Mouse (Mus musculus): Measurements from ENCODE around the gene Ddit4.
A peak's percentile ranks its signal among the peaks of the same experiment; 100 is the strongest.
"Not testable (repeated sequence)": the region's sequence is repeated elsewhere in the genome, so short reads cannot be mapped to it uniquely, and the experiment has no call there.

The Ddit4 gene

DNA sequence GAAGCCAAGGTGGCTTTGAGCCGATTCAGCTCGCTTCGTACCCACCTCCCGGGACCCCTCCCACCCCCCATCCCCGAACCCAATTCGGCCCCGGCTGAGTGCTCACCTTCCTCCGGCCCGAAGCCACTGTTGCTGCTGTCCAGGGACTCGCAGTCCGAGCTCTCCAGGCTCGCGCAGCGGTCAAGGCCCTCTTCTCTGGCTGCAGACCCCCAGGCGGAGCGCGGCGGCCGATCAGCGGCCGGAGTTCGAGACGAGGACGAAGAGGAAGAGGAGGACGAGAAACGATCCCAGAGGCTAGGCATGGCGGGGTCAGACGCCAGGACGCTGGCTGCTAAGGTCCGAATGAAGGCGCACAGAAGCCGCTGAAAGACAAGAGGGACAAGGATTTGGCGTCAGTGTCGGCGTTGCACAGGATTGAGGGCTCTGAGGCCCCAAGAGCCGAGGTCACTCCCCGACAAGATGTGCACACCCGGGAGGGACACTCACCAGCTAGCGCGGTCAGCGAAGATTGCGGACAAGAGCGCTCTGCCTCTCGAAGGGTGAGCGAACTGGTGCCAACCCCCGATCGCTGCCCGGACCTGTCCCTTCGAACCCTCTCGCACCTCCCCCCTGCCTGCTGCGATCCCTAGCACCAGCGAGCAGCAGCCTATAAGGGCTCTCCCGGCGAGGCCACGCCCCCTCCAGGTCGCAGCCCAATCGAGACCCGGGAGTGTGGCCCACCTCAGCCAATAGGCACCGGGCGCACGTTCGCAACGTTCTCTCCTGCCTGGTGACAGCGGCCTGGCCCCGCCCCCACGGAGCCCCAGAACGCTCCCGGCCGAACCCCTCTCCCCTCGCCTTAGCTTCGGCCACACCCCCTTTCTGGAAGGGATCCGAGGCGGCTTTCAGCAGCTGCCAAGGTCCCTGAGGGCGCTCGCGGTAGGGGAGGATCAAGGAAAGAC is at the start of gene Ddit4:
Gene Ddit4, minus strand, starts transcription at position 624 of the 941 bp plus-strand sequence.
- peak; percentile 100 for DNase-seq (ENCODE audit: inconsistent ontology term)

DNA sequence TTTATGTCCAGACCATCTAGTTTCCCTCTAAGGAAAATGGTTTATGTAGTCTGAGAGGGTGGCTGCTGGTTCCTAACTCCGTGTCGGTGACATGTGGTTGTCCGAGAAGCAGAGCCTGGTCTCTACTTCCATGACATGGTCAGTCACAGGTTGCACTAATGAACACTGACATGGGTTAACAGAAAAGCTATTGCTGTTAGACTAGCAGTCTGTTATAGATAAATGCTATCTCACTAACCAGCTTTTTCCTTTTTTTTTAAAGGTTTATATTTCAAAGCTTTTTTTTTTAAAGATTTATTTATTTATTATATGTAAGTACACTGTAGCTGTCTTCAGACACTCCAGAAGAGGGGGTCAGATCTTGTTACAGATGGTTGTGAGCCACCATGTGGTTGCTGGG is 47.4 kb upstream of the Ddit4 start:
- no peak for DNase-seq (ENCODE audit: inconsistent ontology term)

DNA sequence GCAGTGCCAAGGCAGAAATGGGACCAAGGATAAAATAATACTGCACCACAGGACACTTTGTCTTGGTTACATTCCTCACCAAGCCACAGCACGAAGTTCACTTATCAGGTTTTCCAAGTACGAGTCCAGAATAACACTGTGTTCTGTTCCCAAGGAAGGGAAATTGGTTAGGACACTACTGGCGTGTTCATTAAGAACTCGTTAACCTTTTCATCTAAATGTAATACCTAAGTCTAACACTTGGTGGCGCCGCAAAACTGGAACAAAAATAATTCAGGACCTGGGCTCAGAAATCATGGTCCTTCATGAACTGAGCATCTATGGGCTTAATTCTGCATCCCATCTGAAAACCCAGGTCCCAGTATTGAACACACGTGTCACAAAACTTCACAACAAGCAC is 46.0 kb upstream of the Ddit4 start:
- peak; percentile 34 for DNase-seq (ENCODE audit: inconsistent ontology term)

DNA sequence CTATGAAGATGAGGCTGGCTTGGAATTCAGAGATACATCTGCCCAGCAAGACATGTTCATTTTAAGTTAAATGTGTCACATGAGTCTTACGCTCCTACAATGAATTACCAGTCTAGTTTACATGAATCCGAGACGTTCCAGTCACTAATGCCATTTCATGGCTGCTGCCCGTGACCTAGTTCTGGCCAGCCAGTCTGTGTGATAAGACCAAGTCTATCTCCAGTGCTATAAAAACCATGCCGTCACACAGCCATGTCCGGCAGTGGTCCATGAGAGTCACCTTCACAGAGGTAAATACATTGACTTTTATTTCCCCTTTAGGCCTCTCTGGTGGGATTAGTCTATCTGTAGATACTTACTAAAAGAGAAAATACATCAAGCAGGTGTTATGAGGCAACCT is 44.3 kb upstream of the Ddit4 start:
- no peak for DNase-seq (ENCODE audit: inconsistent ontology term)

DNA sequence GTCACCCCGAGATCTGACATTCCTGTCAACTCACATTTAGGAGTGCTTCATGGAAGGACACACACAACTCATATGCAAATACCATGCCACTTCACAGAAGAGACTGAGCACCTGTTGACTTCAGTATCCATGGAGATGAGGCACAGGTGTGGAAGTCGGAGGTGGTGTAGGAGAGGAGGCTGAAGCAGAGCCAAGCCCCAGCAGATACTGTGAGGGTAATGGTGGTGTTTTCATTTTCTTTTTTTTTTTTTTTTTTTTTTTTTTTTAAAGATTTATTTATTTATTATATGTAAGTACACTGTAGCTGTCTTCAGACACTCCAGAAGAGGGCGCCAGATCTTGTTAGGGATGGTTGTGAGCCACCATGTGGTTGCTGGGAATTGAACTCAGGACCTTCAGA is 42.2 kb upstream of the Ddit4 start:
- DNase-seq (ENCODE audit: inconsistent ontology term), result not testable (repeated sequence)

DNA sequence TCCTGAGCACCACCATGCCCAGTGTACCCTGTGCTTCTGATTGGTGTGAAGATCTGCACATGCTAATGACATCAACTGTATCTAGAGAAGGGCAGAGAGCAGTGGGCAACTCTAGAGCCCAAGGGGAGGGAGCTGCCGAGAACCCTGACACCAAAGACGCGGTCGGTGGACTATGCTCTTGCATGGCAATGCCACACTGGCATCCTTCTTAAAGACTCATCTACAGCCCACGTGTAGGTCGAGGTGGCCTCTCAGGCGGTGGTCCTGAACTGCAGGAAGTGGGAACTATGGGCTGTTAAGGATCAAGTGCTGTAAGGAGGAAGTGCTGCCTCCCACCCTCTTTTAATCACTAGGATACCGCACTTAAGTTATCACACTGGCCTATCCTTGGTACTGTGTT is 40.4 kb upstream of the Ddit4 start:
- no peak for DNase-seq (ENCODE audit: inconsistent ontology term)

DNA sequence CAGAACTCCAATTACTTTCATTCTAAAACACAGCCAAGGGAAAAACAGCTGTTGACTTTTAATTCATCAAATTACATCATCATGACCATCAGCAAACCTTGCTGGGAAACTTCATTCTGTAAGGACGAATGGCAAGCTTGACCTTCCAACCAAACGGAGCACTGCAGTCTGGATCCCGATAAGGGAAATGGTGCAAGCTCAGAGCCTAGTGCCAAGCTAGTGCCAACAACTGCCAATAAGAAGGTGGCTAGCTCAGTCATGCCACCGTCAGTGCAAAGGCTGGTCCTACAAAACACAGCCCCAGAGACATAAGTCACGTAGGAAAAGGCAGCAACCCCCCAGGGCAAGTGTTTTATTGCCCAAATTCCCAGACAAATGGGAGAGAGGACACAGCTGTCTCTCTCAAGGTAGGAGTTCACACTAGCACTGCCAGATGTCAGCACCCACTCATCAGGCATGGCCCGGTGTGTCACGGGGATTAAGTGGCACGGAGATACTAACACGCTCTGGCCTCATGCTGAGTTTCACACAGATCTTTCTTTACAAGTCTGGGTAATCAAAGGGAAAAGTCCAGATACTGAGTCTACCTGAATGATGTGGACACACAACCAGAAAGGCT is 39.7 kb upstream of the Ddit4 start:
- DNase-seq (ENCODE audit: inconsistent ontology term), result no peak

DNA sequence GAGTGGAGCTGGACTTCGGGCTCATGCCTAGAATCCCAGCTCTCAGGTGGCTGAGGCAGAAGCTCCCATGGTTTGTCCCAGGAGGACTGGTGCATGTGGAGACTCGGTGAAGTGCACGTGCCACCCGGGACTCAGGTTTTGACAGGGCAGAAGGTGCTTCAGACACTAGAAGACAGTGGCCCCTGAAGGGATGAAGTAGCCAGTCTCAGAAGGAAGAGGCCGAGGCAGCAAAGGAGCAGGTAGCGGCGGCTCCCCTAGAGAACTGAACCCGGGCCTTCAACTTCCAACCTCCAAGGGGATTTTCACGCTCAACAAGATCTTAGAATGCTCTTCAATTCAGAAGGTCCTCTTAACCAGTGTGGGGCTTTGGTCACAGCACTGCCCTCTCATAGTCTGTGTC is 38.8 kb upstream of the Ddit4 start:
- no peak for DNase-seq (ENCODE audit: inconsistent ontology term)

DNA sequence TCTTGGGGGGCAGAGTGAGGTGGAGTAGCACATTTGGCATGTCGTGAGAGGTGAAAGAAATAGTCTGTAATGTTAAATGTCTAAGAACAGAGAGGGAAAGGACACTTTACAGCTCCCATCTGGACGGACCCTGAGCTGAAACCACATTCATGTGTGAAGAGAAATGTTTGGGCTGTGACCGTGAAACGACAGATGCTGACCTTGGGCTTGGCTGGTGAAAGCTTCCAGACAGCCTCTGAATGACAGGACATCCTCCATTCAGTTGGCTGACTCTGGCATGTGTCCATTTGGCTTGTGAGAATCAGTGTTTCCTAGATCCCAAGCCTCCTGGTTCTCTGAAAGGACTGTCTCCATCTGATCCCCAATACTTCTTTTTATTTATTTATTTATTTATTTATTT is 36.4 kb upstream of the Ddit4 start:
- DNase-seq (ENCODE audit: inconsistent ontology term), result no peak

DNA sequence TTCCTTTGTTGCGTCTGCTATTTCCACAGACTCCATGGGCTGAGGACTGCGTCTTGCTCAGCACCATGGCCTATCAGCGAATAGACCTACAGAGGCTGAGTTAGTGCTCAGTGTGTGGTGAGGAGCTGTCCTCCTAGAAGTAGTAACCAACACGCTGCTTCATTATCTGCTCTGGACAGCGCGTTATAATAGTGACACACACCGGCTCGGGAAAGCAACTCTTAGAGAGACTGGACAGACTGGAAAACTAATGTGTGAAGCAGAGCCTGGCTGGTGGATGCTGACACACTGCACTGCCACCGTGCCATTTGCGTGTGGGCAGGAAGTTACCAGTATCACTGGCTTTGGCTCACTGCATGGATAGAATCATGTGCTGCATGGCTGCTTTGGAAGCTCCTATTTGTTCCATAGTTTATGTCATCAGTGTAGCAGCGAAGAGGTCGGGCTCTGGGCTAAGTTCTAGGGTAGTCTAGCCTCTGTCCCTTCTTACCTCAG is 30.8 kb upstream of the Ddit4 start:
- DNase-seq (ENCODE audit: inconsistent ontology term), result no peak

DNA sequence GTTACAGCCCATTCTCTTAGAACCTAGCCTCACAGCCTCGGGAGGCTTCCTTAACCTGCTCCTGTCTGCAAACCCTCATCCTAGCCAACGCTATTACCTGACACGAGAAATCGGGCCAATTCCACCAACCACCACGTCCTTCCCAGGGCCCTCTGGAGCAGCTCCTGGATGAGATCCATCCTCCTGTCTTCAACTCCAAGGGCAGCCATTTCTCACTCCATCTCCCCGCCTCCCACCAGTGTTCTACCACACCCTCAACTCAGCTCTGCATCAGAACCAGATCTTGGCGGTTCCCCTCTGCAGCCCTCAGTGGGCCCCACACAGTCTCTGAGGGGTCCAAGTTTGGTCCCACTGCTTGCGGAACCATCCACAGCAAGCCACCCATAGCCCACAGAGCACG is 30.2 kb upstream of the Ddit4 start:
- no peak for DNase-seq (ENCODE audit: inconsistent ontology term)

DNA sequence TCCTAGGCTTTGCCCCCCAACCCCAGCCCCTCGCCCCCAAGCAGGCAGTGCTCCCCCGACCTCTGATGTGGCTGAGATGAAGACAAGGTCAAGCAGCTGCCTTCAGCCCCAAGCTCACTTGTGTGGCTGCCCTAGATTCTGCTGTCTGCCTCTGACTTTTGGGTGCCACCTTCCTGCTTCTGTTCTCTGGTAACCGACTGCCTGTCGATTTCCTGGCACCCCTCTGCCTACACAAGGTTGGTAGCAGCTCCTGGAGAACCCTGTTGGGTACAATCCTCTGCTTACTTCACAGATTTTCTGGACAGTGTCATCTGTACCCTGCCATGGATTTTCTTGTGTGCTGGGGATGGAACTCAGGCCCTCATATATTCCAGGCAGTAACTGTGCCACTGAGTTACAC is 29.7 kb upstream of the Ddit4 start:
- no peak for DNase-seq (ENCODE audit: inconsistent ontology term)

DNA sequence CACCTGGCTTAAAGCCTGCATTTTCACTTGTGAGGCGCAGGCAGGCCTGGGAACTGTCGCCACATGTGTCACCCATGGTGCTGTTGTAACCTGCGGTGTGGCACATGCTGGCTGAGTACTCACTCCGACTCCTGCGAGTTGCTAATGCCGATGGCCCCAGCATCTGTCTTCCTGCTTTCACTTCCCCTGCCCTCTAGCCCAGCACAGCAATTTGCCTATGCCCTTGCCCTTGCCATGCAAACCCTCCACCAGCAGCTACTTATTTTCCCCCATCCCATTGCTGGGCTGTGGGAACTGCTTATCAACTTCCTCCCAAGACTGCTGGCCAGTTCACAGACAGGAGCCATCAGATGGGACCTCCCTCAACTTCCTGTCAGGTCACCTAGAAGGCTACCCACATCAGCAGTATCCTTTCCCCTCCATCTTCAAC is 29.2 kb upstream of the Ddit4 start:
- DNase-seq (ENCODE audit: inconsistent ontology term), result no peak

DNA sequence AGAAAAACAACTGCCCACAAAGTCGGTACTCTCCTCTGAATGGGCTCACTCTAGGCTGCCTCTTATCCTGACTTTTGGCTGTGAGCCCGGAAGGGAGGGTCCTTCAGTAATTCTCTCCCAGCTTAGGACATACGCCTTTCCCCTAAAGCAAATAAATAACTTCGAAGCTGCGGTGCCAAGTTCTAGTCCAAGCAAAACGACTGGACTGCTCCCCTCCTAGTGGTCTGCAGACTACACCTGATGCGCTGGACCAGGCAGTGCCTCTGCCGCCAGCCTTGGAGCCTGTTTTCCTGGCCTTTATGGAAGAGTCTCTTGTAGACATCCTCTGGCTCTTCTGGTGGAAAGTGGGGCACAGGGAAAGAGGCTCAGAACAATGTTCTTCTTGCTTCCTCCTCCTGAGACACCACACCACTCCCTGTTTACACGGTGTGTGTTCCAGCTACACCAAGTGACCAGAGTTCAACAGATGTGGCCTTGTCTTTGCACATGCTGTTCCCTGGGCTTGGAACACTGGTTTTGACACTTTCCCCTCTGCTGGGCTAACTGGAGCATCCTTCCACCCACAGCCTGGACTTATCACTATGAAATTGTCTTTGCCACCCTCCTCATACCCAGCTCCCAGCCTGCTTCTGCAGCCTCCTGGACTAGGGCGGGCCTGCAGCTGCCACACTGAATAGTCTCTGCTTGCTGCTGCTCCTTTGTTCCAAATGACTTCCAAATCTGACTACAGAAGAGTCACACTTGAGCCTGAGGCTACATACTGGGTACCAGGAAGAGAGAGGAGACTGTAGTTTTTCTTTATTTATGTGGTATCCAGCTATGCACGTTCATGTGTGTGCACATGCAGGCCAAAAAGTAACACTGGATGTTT is 27.5 kb upstream of the Ddit4 start:
- peak; percentile 62 for DNase-seq (ENCODE audit: inconsistent ontology term)

DNA sequence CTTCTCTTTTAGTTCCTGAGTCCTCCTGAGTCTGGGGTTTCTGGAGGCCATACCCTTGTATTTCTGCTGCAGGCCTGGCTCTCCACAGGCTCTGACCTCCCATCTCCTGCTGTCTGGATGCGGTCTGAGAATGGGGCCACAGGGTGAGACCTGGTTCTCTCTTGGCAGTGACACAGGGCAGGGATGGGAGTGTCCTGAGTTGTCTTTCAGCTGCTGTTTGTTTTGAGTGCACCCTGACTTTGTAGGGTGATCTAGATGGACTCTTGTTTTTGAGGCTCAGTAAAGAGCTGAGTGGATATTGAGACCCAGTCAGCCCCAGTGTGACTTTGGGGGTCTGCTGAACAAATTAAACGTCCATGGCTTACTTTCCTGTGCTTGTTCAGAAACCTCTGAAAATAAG is 26.8 kb upstream of the Ddit4 start:
- no peak for DNase-seq (ENCODE audit: inconsistent ontology term)

DNA sequence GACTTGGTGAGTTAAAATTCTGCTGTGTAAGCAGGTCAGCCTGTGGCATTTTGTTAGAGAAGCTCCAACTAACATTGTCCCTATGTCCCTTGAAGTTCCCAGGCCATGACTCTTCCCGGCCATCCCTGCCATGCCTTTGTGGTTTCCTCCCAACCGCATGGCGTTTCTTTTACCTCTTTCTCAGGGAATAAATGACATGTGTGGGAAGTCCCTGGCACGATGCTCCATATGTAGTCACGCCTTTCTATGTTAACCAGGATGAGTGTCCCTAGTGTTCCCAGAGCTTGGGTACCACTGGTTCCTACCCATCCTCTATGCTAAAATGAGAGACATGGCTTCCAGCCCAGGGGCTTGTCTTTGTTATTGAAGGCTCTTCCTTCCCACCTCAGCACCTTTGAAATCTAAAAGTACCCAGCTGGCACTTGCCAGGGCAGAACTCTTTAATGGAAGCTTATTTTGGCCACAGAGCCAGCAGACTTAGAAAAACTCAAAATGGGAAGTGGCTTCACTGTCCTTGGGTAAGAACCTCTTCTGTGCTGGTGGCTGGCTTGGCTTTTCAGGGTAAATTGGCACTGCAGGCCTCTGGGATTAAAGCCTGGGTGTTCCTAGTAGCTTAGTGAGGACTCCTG is 26.2 kb upstream of the Ddit4 start:
- DNase-seq (ENCODE audit: inconsistent ontology term), result no peak

DNA sequence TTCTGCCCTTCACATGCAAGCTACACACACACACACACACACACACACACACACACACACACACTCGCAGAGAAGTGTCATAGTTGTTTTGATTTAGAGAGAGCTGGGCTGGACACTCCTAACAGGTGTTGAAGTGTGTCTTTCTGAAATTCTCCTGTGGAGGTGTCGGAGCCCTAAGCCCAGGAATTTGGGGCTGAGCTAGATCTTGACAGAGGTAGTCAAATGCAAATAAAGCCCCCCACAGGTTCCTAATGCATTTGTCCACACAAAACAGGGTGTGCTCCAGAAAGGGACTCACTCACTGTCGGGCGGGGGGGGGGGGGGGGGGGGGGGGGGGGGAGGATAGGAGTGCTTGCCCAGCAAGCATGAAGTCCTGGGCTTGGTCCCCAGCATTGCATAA is 25.5 kb upstream of the Ddit4 start:
- DNase-seq (ENCODE audit: inconsistent ontology term), result no peak

DNA sequence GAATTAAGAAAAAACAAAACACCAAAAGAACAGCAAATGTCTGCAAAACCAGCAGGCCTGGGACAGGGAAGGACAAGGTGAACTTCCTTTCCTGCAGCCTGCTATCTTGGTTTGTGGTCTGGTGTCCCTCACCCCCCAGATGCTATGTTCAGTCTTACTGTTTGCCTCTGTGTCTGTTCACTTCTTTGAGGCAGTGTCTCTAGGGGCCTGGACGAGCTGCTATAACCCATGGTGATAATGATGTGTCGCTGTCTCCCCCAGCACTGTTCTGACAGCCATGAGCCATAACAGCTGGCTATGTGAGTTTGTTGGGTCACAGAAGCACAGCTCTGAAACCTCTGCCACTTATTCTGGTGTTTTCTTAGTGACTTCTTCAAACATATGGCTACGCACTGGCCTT is 23.2 kb upstream of the Ddit4 start:
- DNase-seq (ENCODE audit: inconsistent ontology term), result no peak

DNA sequence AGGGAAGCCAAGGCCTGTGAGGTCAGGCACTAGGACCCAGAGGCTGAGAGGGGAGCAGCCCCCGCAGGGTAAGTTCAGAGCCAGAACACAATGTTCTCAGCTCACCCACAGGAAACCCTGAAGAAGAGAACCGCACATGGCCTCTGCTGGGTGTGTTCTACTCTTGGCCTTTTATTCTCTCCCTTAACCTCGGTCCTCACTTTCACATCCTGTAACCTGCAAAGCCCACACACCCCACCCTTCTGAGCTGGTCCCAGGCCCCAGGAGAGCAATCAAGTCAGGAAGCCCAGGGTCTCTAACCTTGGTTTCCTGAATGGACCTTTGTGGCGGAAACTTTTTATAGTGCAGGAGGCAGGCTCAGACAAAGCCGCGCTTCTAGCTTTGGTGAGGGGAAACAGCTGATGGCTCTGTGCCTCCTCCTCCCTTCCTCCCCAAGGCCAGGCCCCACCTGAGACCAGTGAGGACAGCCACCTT is 22.6 kb upstream of the Ddit4 start:
- no peak for DNase-seq (ENCODE audit: inconsistent ontology term)

DNA sequence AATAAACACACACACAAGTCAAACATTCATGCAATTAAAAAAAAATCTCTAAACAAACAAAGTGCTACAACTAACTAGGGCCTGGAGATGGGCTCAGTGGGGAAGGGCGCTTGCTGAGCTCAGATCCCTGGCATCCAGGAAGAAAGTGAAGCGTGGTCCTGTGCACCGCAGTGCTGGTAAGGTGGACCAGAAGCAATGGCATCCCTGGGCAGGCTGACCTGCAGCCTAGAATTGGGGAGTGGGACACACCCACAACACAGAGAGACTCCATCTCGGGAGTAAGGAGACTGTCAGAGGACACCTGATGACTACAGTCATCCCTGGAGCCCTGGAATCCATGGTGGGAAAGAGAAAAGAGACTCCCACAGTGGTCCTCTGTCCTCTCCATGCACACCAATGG is 21.8 kb upstream of the Ddit4 start:
- DNase-seq (ENCODE audit: inconsistent ontology term), result no peak

DNA sequence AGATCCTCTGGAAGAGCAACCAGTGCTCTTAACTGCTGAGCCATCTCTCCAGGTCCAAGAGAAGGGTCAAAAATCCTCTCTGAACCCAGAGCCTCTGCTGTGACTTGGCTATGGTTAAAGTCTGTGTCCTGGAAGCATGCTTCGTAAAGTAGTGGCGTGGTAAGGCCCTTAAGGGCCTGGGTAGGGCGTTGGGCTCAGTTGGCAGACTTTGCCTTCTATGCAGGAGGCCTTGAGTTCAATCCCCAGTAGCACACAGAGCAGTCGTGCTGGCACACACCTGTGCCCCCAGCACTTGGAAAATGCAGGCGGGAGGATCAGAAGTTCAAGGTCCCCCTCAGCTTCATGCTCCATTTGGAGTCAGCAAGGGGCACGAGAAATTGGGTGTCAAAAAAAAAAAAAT is 21.4 kb upstream of the Ddit4 start:
- DNase-seq (ENCODE audit: inconsistent ontology term), result no peak

DNA sequence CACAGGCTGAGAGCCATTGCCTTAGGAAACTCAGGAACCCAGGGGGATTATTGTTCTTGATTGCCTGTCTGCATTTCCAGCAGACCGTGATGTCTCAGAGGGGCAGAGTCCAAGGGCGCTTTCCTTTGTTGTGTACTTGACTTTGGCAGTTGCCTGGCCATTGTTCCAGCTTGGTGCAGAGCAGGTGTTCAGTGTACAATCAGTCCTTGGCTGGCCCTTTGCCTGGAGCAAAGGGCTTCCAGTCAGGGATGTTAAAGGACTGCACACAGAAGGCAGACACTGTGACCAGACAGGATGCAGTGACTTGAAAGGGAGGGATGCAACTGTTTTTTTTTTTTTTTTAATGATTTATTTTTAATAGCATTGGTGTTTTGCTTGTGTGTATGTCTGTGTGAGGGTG is 20.9 kb upstream of the Ddit4 start:
- no peak for DNase-seq (ENCODE audit: inconsistent ontology term)

Data from Muller cell, postnatal 12 days (primary cell).